Mouse (Mus musculus) forebrain, postnatal 0 days (tissue): ENCODE results near the gene Kmt2a. TPM values are rescaled to one million over a fixed set of nuclear protein-coding genes. Genes with fewer than 3 reads are reported as not detected.

Experiments
- ATAC-seq: fragments of 200-750 bp; cut with Nextera tagmentation; 2 replicates; pipeline ENCODE4 v1.8.0; 2017; ENCODE audit warnings: mild to moderate bottlenecking, moderate library complexity
- DNase-seq: peaks from one replicate; pipeline ENCODE4 v3.0.0-alpha.2; 2015
- H3K27ac ChIP-seq: fragments of 300-500 bp; sonication (generic); 2 replicates; pipeline ENCODE4 v1.5.1; 2014; ENCODE audit warnings: low read depth, mild to moderate bottlenecking, antibody characterized with exemption, low read length, moderate library complexity, mixed read lengths
- H3K27me3 ChIP-seq: fragments of 300-500 bp; sonication (generic); 2 replicates; pipeline ENCODE4 v1.6.1; 2014; ENCODE audit warnings: mild to moderate bottlenecking, low read length, mixed read lengths; ENCODE audit not compliant: insufficient read depth
- H3K36me3 ChIP-seq: fragments of 300-500 bp; sonication (generic); 2 replicates; pipeline ENCODE4 v1.6.1; 2014; ENCODE audit warnings: mild to moderate bottlenecking, moderate library complexity; ENCODE audit not compliant: insufficient read depth
- H3K4me1 ChIP-seq: fragments of 300-500 bp; sonication (generic); 2 replicates; pipeline ENCODE4 v1.6.1; 2014; ENCODE audit warnings: antibody characterized with exemption; ENCODE audit not compliant: insufficient read depth
- H3K4me2 ChIP-seq: fragments of 300-500 bp; sonication (generic); 2 replicates; pipeline ENCODE4 v1.6.1; 2014; ENCODE audit warnings: low read depth, mild to moderate bottlenecking, moderate library complexity
- H3K4me3 ChIP-seq: fragments of 300-500 bp; sonication (generic); 2 replicates; pipeline ENCODE4 v1.5.1; 2014; ENCODE audit warnings: low read depth, low read length, mixed read lengths
- H3K9ac ChIP-seq: fragments of 300-500 bp; sonication (generic); 2 replicates; pipeline ENCODE4 v1.6.1; 2014; ENCODE audit warnings: mild to moderate bottlenecking
- H3K9me3 ChIP-seq: fragments of 300-500 bp; sonication (generic); 2 replicates; pipeline ENCODE4 v1.6.1; 2016; ENCODE audit warnings: low read length
- CTCF ChIP-seq: sonication (generic); IDR thresholded peaks from 2 replicates; pipeline ENCODE4 v1.5.1; 2016; ENCODE audit warnings: antibody characterized with exemption, control low read depth, low read depth
- WGBS: fragments of 180-500 bp; shearing (Covaris S2); extraction: QIAGEN DNeasy Blood & Tissue Kit; methylation state at CpG from one replicate; pipeline ENCODE4 v1.1.7; 2014; 5-methylcytosine and 5-hydroxymethylcytosine counted together
- polyA plus RNA-seq: library from polyadenylated mRNA; unstranded; fragments of >200 nt; fragmentation: Nextera tagmentation; extraction: Ambion mirVana; gene quantifications from 2 replicates; pipeline ENCODE4 v1.2.1, GENCODE M21; 2015
- total RNA-seq: library from RNA; depleted of rRNA; stranded (reverse); fragments of >200 nt; gene quantifications from 2 replicates; pipeline ENCODE4 v1.2.3, GENCODE M21; 2014; rRNA removed

Kmt2a gene
- 14.5 and 18.5 TPM in 2 replicates for total RNA-seq
- polyA plus RNA-seq, result 6.7 and 13.7 TPM in 2 replicates

DNA sequence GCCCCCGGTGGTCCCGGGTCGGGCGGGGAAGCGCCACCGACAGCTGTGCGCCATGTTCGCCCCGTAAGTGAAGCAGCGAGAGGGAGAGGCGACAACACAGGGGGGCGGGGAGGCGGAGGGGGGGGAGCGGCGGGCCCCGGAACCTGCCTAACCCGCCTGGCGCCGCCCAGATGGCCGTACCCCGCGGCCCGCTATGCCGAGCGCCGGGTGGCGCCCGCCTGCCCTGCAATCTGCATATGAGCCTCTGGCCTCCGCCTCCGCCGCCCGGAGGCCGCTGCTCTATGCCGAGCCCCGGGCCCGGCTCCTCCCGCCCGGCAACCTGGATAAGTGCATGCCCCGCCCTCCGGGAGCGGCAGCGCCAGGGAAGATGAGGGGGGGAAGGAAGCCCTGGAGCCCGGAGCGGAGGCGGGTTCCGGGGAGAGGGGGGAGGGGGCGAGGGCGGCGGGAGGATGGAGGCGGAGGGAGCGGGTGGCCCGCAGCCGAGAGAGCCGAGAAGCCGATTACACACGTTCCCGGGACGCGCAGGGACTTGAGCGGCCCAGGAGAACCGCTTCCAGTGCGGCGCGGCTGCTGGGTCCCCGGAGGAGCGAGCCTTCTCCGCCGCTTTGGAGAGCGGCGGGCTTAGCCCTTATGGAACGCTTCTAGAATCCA is at the start of gene Kmt2a:
Gene Kmt2a, minus strand, starts transcription at position 76 of the 651 bp plus-strand sequence.
- no peak for TF ChIP-seq CTCF
- Histone ChIP-seq H3K4me2 (peak within 1 kb of the TSS; percentile 95), H3K27ac (peak within 1 kb of the TSS; percentile 99), H3K36me3 (no peaks in the 10 kb centered on the region; the same call in 1 of the 2 replicates), H3K27me3 (no peaks in the 10 kb centered on the region), H3K4me1 (peaks cover 10% of the 10 kb centered on the region; the same call in 1 of the 2 replicates), H3K4me3 (peak within 1 kb of the TSS; percentile 100), H3K9ac (peak within 1 kb of the TSS; percentile 95), H3K9me3 (no peaks in the 10 kb centered on the region)
- ATAC-seq, result peak; percentile 75
- 4% methylated on average over 47 of the region's 71 CpGs for WGBS
- DNase-seq, result peak; percentile 99

DNA sequence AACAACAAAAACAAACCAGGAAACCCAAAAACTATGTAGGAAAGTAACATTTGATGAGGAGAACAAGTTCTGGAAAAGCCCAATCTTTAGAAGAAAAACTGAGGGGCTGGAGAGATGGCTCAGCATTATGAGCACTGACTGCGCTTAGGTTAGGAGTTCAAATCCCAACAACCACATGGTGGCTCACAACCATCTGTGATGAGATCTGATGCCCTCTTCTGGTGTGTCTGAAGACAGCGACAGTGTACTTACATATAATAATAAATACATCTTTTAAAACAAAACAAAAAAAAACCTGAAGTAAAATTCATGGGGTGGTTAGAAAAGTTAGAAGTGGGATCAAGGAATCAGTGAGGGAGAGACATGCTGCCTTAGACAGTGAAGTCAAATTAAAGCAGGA is 40.4 kb upstream of the Kmt2a start:
- no peak for ATAC-seq
- Histone ChIP-seq H3K9me3 (no peaks in the 10 kb centered on the region), H3K9ac (peak overlapping the region; percentile 85; the same call in 1 of the 2 replicates), H3K27ac (peak overlapping the region; percentile 94), H3K27me3 (no peaks in the 10 kb centered on the region), H3K36me3 (no peaks in the 10 kb centered on the region), H3K4me1 (peaks cover 6% of the 10 kb centered on the region), H3K4me3 (peak overlapping the region; percentile 93), H3K4me2 (peak overlapping the region; percentile 66)
- no peak for DNase-seq
- 72% methylated on average over 2 of the region's 2 CpGs for WGBS
- peak; percentile 34; the same call in 1 of the 2 replicates for TF ChIP-seq CTCF

DNA sequence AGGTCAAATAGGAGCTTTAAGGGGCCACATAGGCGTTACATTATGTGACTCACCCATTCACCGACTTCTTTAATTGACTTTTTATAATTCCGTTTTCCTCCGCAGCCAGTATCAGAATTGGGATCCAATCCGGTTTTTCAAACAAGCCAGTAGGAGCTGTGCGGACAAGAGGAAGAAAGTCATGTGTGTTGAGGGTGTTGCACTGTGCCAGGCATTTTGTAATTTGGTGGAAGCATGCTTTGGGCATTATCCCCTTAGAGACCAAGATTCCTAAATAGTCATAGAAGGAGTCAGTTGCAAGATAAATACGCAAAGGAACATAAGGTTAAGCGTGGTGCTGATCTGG is 40.0 kb upstream of the Kmt2a start:
- Histone ChIP-seq H3K4me2 (peak overlapping the region; percentile 66), H3K36me3 (no peaks in the 10 kb centered on the region), H3K9me3 (no peaks in the 10 kb centered on the region), H3K27me3 (no peaks in the 10 kb centered on the region), H3K27ac (peak overlapping the region; percentile 94), H3K9ac (peak overlapping the region; percentile 85), H3K4me1 (peaks cover 6% of the 10 kb centered on the region), H3K4me3 (peak overlapping the region; percentile 93)
- peak; percentile 92 for ATAC-seq
- no peak for TF ChIP-seq CTCF
- DNase-seq, result no peak
- under 1% methylated on average over 8 of the region's 8 CpGs for WGBS

DNA sequence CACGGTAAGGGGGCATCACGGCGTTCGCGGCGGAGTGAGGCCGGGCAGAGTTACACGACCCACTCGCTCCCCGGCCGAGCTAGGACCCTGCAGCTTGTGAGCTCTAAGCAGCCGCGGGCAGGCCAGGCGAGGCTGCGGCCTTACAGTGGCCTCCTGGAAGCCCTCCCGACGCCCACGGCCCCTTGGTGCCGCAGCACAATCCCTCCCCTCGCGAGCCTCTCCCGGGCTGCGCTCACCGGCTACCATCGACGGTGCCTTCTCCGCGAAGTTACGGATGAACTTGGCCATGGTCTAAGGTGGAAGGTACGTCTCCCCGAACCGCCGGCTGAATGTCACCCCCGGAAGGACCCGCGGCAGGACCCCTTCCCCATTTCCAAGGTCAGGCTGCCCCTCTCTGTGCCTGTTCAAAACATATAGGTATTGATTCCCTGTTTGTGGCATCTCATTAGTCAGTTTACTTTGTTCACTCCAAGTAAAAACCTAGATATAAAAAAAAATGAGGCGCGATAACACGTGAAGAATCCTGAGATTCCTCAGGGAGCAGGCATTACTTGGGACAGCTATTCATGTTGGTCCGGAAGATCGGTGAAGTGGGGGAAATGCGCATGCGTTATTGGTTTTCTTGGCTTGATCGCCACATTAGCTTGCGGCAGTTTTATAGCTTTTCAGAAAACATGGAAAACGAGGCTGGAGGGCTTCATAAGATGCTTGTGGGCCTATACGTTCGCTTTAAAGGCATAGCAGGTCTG is 39.5 kb upstream of the Kmt2a start, which contains the start of gene Atp5l:
Gene Atp5l, minus strand, starts transcription at position 369 of the 749 bp plus-strand sequence.
- no peak for TF ChIP-seq CTCF
- Histone ChIP-seq H3K4me2 (peak within 1 kb of the TSS; percentile 66), H3K36me3 (no peaks in the 10 kb centered on the region), H3K4me3 (peak within 1 kb of the TSS; percentile 93), H3K27me3 (no peaks in the 10 kb centered on the region), H3K9ac (peak within 1 kb of the TSS; percentile 85), H3K4me1 (peaks cover 6% of the 10 kb centered on the region), H3K27ac (peak within 1 kb of the TSS; percentile 94), H3K9me3 (no peaks in the 10 kb centered on the region)
- DNase-seq (peak; percentile 99), ATAC-seq (peak; percentile 93)
- WGBS, result under 1% methylated on average over 48 of the region's 48 CpGs

DNA sequence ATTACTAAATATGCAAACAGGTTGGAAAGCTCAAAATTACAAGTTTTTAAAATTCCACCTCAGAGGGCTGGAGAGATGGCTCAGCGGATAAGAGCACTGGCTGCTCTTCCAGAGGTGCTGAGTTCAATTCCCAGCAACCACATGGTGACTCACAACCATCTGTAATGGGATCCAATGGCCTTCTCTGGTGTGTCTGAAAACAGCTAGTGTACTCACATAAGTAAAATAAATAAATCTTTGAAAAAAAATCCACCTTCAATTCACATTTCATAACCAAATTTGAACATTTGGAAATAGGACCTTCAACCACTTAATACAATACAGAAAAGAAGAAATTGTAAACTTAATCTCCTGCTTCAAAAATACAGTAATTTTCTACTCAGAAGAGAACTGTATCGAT is 38.5 kb upstream of the Kmt2a start:
- Histone ChIP-seq H3K27me3 (no peaks in the 10 kb centered on the region), H3K36me3 (no peaks in the 10 kb centered on the region), H3K9ac (peak overlapping the region; percentile 85), H3K4me1 (peaks cover 6% of the 10 kb centered on the region), H3K4me3 (peak overlapping the region; percentile 93), H3K4me2 (peak overlapping the region; percentile 66), H3K27ac (no peak overlapping the region), H3K9me3 (no peaks in the 10 kb centered on the region)
- no peak for DNase-seq
- 42% methylated on average over 2 of the region's 2 CpGs for WGBS
- no peak for TF ChIP-seq CTCF
- no peak for ATAC-seq

DNA sequence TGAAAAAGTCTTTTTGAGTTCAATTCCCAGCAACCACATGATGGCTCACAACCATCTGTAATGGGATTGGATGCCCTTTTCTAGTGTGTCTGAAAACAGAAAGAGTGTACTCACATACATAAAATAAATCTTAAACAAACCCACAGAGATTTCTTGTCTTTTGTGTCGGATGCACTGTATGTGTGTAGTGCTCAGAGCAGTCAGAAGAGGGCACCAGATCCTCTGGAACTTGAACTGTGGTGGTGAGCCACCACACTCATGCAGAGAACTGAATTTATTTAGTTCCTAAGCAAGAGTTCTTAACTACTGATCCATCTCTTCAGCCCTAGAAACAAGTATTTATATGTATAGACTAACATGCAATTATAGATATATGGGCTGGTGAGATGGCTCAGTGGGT is 35.1 kb upstream of the Kmt2a start:
- no peak overlapping the region for H3K4me2 ChIP-seq

DNA sequence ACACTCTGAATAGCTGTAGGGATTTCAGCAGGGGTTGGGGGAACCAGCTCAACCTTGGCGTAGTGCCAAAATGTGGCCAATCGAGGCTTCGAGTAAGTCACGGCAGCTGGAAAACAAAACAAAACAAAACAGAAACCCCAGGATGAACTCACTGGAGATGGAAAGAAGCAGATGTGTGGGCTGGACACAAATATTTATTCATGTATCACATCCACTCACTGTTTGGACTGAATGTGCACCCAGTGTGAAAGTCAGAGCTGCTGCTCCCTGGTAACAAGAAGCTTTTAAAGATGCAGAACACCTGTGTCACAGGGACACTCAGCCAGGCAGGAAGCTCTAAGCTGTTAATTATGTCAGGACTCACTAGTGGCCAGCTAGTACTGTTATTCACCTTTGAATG is 33.6 kb upstream of the Kmt2a start:
- Histone ChIP-seq H3K4me3 (no peak overlapping the region), H3K27ac (no peak overlapping the region), H3K9ac (no peak overlapping the region), H3K27me3 (no peaks in the 10 kb centered on the region), H3K4me1 (peaks cover 6% of the 10 kb centered on the region), H3K4me2 (no peak overlapping the region), H3K9me3 (no peaks in the 10 kb centered on the region), H3K36me3 (peaks cover 23% of the 10 kb centered on the region)
- no peak for DNase-seq
- WGBS, result 24% methylated on average over 4 of the region's 4 CpGs
- no peak for ATAC-seq
- TF ChIP-seq CTCF, result no peak

More for the DNA sequence above, 35.1 kb upstream of the Kmt2a start:
- H3K9ac ChIP-seq, result no peak overlapping the region
- no peak for ATAC-seq
- 39% methylated on average over 1 of the region's 1 CpGs for WGBS
- no peaks in the 10 kb centered on the region for H3K9me3 ChIP-seq
- no peak overlapping the region for H3K27ac ChIP-seq
- no peak overlapping the region for H3K4me3 ChIP-seq
- no peaks in the 10 kb centered on the region for H3K27me3 ChIP-seq
- peaks cover 14% of the 10 kb centered on the region for H3K36me3 ChIP-seq
- H3K4me1 ChIP-seq, result peaks cover 6% of the 10 kb centered on the region
- peak; percentile 49 for DNase-seq
- peak; percentile 65 for TF ChIP-seq CTCF
